Mouse (Mus musculus): Measurements from ENCODE around the gene Chst14. TPM values are rescaled to one million over a fixed set of nuclear protein-coding genes. Genes with fewer than 3 reads are reported as not detected.

Chst14 gene
- 20.1 and 21.1 TPM in 2 replicates for polyA plus RNA-seq (2015; fragmentation: Nextera tagmentation; extraction: Ambion mirVana)

DNA sequence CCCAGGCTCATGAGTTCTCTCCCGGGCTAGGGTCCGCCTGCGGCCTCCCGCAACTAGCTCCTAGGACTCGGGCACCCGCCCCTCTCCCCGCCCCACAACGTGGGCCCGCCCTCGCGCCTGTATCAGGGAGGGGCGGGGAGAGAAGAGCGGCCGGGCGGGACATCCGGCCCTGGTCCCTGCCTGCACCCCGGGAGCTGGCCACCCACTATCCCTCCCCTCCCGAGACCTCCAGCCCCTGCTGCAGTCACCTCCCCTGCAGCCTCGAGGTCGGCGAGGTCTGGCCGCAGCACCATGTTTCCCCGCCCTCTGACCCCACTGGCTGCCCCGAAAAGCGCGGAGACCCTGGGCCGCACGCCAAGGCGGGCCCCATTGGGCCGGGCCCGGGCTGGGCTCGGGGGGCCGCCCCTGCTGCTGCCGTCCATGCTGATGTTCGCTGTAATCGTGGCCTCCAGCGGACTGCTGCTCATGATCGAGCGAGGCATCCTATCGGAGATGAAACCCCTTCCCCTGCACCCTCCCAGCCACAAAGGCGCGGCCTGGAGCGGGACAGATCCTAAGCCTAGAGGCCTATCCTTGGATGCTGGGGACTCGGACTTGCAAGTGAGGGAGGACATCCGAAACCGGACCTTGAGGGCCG lies at the start of gene Chst14:
Chst14 (plus strand) TSS at position 136 of the 637 bp plus-strand sequence.
- Histone ChIP-seq H3K27me3 (ENCODE audit: control insufficient read depth, insufficient read depth, low read length) (no peaks in the 10 kb centered on the region), H3K4me3 (replicated peaks; ENCODE audit: low read length) (peak within 1 kb of the TSS; percentile 67), H3K36me3 (ENCODE audit: control insufficient read depth, insufficient read depth, low read length) (0 out of 2 replicates have a peak, but pooled peaks cover 10% of the 10 kb centered on the region), H3K9ac (ENCODE audit: low read length) (peak within 1 kb of the TSS; percentile 84), H3K4me2 (ENCODE audit: low read depth, low read length) (peak within 1 kb of the TSS; percentile 77), H3K9me3 (replicated peaks; ENCODE audit: control insufficient read depth, low read length) (no peaks in the 10 kb centered on the region), H3K27ac (ENCODE audit: low read length) (peak within 1 kb of the TSS; percentile 61), H3K4me1 (ENCODE audit: control insufficient read depth, insufficient read depth, low read length) (peaks cover 21% of the 10 kb centered on the region)
- peak; percentile 95 for ATAC-seq (ENCODE audit: insufficient read depth, low FRiP score)
- 1% methylated on average over 40 of the region's 47 CpGs for WGBS

DNA sequence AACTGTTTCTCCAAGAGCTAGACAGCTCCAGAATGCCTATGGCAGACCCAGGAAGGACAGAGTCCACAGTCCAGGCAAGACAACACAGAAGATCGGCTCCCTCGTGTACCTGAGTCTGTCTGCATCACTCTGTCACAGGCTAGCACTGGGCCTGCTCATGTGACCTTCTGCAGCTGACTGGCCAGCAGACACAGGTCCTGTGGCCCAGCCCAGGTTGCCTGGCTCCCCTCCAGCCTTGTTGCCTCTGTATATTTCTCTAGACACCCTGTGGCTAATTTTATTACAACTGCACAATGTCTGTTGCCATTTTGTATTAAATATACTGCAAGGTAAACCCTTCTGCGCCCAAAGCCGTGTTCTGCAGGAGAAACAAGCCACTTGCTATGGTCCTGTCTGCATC lies 45.3 kb upstream of the Chst14 start:
- no peak for ATAC-seq (ENCODE audit: insufficient read depth, low FRiP score)
- Histone ChIP-seq H3K27me3 (ENCODE audit: control insufficient read depth, insufficient read depth, low read length) (peaks cover 3% of the 10 kb centered on the region; the same call in 1 of the 2 replicates), H3K4me3 (replicated peaks; ENCODE audit: low read length) (no peak overlapping the region), H3K9me3 (replicated peaks; ENCODE audit: control insufficient read depth, low read length) (no peaks in the 10 kb centered on the region), H3K9ac (ENCODE audit: low read length) (no peak overlapping the region), H3K27ac (ENCODE audit: low read length) (no peak overlapping the region), H3K36me3 (ENCODE audit: control insufficient read depth, insufficient read depth, low read length) (no peaks in the 10 kb centered on the region), H3K4me1 (ENCODE audit: control insufficient read depth, insufficient read depth, low read length) (peaks cover 4% of the 10 kb centered on the region; the same call in 1 of the 2 replicates), H3K4me2 (ENCODE audit: low read depth, low read length) (no peak overlapping the region)
- WGBS = 73% methylated on average over 4 of the region's 4 CpGs

DNA sequence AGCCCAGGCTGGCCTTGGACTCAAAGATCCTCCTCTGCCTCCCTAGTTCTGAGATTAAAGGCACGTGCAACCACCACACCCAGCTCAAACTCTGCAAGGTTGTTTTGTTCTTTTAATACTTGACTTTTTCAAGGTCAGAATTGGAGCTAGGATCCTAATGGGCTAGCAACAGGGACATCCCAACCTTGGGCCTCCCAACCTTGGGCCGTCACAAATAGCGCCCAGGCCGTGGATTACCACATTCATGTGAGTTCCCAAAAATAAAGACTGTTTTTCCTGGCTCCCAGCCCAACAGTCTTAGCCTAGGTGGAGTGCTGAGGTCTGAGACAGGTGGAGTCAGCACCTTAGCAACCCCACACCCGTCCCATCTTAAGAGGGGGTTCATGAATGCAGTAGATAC lies 44.3 kb upstream of the Chst14 start:
- Histone ChIP-seq H3K36me3 (ENCODE audit: control insufficient read depth, insufficient read depth, low read length) (no peaks in the 10 kb centered on the region), H3K9me3 (replicated peaks; ENCODE audit: control insufficient read depth, low read length) (no peaks in the 10 kb centered on the region), H3K27ac (ENCODE audit: low read length) (no peak overlapping the region), H3K9ac (ENCODE audit: low read length) (no peak overlapping the region), H3K4me1 (ENCODE audit: control insufficient read depth, insufficient read depth, low read length) (peaks cover 4% of the 10 kb centered on the region; the same call in 1 of the 2 replicates), H3K4me2 (ENCODE audit: low read depth, low read length) (no peak overlapping the region), H3K4me3 (replicated peaks; ENCODE audit: low read length) (no peak overlapping the region), H3K27me3 (ENCODE audit: control insufficient read depth, insufficient read depth, low read length) (peaks cover 3% of the 10 kb centered on the region; the same call in 1 of the 2 replicates)
- 70% methylated on average over 5 of the region's 5 CpGs for WGBS
- ATAC-seq (ENCODE audit: insufficient read depth, low FRiP score) = no peak

GRCm38 (mm10) chr2:118882840-118883679 lies 43.2 kb upstream of the Chst14 start:
- Histone ChIP-seq H3K9me3 (replicated peaks; ENCODE audit: control insufficient read depth, low read length) (no peaks in the 10 kb centered on the region), H3K36me3 (ENCODE audit: control insufficient read depth, insufficient read depth, low read length) (no peaks in the 10 kb centered on the region), H3K27me3 (ENCODE audit: control insufficient read depth, insufficient read depth, low read length) (peaks cover 3% of the 10 kb centered on the region; the same call in 1 of the 2 replicates), H3K9ac (ENCODE audit: low read length) (peak overlapping the region; percentile 73), H3K4me1 (ENCODE audit: control insufficient read depth, insufficient read depth, low read length) (peaks cover 8% of the 10 kb centered on the region; the same call in 1 of the 2 replicates), H3K4me3 (replicated peaks; ENCODE audit: low read length) (peak overlapping the region; percentile 46), H3K4me2 (ENCODE audit: low read depth, low read length) (peak overlapping the region; percentile 76), H3K27ac (ENCODE audit: low read length) (0 out of 2 replicates have a peak overlapping the region, but pooled peaks have one; percentile 19)
- peak; percentile 84 for ATAC-seq (ENCODE audit: insufficient read depth, low FRiP score)
- 3% methylated on average over 32 of the region's 32 CpGs for WGBS

DNA sequence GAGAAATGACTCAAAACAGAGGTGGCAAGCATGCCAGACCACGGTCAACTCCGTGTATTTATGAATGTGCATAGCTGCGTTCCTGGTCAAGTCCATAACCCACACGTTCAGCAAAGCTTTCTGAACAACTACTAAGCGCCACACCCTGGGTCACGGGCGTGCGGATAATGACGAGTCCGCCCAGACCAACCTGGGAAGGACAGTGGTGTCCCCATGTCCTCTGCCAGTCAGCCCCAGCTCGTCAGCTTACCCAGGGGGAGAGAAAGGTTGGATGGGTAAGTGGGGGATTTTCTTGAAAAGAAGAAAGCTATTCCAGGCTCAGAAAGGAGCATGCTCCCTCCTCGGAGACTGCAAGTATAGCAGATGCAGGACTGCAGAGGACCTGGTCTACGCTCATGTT lies 38.9 kb upstream of the Chst14 start:
- Histone ChIP-seq H3K36me3 (ENCODE audit: control insufficient read depth, insufficient read depth, low read length) (no peaks in the 10 kb centered on the region), H3K9ac (ENCODE audit: low read length) (no peak overlapping the region), H3K27ac (ENCODE audit: low read length) (no peak overlapping the region), H3K27me3 (ENCODE audit: control insufficient read depth, insufficient read depth, low read length) (peaks cover 6% of the 10 kb centered on the region; the same call in 1 of the 2 replicates), H3K4me2 (ENCODE audit: low read depth, low read length) (no peak overlapping the region), H3K9me3 (replicated peaks; ENCODE audit: control insufficient read depth, low read length) (no peaks in the 10 kb centered on the region), H3K4me3 (replicated peaks; ENCODE audit: low read length) (no peak overlapping the region), H3K4me1 (ENCODE audit: control insufficient read depth, insufficient read depth, low read length) (peaks cover 8% of the 10 kb centered on the region; the same call in 1 of the 2 replicates)
- no peak for ATAC-seq (ENCODE audit: insufficient read depth, low FRiP score)
- WGBS = 57% methylated on average over 13 of the region's 13 CpGs

DNA sequence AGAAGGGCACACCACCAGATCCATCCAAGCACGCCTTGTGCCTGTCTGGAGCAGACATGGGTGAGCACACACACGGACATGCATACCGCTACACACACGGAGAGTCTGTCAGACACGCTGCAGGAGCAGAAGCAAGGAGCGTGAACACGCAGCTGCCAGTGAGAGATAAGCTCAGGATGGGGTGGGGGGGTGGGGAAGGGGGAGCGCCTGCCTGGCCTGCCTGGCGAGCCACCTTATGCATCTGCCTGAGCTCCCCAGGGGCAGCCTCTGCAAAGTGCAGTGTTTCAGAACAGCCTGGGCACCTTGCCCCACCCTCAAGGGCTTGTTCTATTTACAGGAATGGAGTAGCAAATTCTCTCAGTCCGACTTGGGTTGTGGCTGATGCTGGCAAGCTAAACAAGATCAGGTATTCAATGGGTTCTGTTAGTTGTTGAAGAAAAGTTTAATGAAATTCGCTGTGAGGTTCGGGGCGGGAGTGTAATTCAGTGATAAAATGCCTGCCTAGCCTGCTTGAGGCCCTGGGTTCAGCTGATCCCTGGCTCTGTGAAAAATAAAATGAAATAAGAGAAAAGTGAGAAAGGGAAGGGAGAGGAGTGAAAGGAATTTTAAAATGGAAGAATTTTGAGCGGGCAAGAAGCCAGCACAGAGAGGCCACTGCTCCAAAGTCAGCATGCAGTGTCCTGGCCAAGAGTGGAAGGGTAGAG lies 38.3 kb upstream of the Chst14 start:
- H3K9me3 ChIP-seq (replicated peaks; ENCODE audit: control insufficient read depth, low read length) = no peaks in the 10 kb centered on the region
- 21% methylated on average over 14 of the region's 14 CpGs for WGBS
- peaks cover 6% of the 10 kb centered on the region; the same call in 1 of the 2 replicates for H3K27me3 ChIP-seq (ENCODE audit: control insufficient read depth, insufficient read depth, low read length)
- H3K4me2 ChIP-seq (ENCODE audit: low read depth, low read length) = no peak overlapping the region
- H3K9ac ChIP-seq (ENCODE audit: low read length) = no peak overlapping the region
- no peak overlapping the region for H3K27ac ChIP-seq (ENCODE audit: low read length)
- H3K4me3 ChIP-seq (replicated peaks; ENCODE audit: low read length) = no peak overlapping the region
- H3K4me1 ChIP-seq (ENCODE audit: control insufficient read depth, insufficient read depth, low read length) = peaks cover 7% of the 10 kb centered on the region; the same call in 1 of the 2 replicates
- 0 out of 2 replicates have a peak, but pooled peaks have one; percentile 19 for ATAC-seq (ENCODE audit: insufficient read depth, low FRiP score)
- no peaks in the 10 kb centered on the region for H3K36me3 ChIP-seq (ENCODE audit: control insufficient read depth, insufficient read depth, low read length)

DNA sequence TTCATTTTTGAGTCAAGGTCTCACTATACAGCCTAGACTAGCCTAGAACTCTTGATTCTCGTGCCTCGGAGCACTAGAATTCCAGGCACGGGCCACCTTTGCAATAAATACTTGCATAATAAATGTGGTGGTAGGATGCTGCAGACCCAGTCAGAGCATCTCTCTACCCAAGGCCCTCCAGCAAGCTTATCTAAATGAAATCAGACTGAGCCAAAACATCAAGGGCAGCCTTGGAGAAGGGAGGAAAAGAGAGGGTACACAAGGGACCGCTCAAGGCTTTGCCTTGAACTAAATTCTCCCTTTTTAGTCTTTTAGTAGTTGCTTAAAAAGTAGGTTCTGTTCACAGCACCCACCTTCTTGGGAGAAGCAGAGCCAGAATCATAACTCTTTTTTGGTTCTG lies 35.1 kb upstream of the Chst14 start:
- H3K9ac ChIP-seq (ENCODE audit: low read length) = no peak overlapping the region
- peaks cover 22% of the 10 kb centered on the region for H3K27me3 ChIP-seq (ENCODE audit: control insufficient read depth, insufficient read depth, low read length)
- H3K4me2 ChIP-seq (ENCODE audit: low read depth, low read length) = no peak overlapping the region
- no peaks in the 10 kb centered on the region for H3K9me3 ChIP-seq (replicated peaks; ENCODE audit: control insufficient read depth, low read length)
- H3K27ac ChIP-seq (ENCODE audit: low read length) = no peak overlapping the region
- no peaks in the 10 kb centered on the region for H3K36me3 ChIP-seq (ENCODE audit: control insufficient read depth, insufficient read depth, low read length)
- H3K4me1 ChIP-seq (ENCODE audit: control insufficient read depth, insufficient read depth, low read length) = peaks cover 5% of the 10 kb centered on the region
- 89% methylated on average over 4 of the region's 4 CpGs for WGBS
- no peak for ATAC-seq (ENCODE audit: insufficient read depth, low FRiP score)
- no peak overlapping the region for H3K4me3 ChIP-seq (replicated peaks; ENCODE audit: low read length)

DNA sequence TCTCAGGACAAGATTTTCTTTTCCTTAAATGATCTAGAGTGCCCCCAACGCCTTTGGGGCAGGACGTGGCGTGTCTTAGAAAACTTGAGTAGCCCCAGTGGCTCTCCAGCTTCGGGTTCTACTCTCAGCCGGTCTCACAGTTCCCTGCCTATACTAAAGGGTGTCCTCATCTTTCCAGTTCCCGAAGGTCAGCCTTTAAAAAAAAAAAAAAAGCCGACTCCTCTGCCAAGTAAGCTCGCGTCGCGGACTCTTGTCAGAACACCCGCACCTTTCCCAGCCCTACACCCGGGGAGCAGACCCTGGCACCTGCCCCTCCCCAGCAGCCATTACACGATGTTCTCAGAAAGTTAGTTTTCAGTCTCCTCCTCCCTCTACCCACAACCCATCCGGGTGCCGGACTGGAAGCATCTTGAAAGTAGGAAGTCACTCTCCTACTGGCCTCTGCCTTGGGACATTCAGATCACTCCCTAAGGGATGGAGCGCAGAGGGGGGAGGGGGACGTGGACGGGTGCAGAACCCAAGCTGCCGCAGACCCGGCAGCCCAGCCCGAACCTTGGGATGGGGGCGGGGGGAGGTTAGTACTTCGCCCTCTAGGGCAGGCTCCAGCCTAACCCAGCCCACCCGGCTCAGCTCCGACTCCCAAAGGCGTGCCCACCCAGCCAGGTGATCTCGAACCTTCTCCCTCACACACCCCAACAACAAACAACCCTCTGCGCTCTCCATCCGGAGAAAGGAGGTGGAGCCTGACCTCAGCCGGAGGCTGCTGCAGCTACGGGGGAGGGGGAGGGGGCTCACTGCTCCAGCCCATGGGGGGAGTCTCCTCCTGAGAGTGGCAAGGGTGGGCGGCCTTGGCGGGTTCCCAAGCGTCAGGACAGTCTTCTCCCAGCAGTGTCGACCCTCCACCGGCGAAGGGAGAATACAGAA lies 30.0 kb upstream of the Chst14 start:
- no peak overlapping the region for H3K27ac ChIP-seq (ENCODE audit: low read length)
- WGBS = 2% methylated on average over 38 of the region's 38 CpGs
- peaks cover 62% of the 10 kb centered on the region for H3K27me3 ChIP-seq (ENCODE audit: control insufficient read depth, insufficient read depth, low read length)
- ATAC-seq (ENCODE audit: insufficient read depth, low FRiP score) = peak; percentile 48
- peaks cover 19% of the 10 kb centered on the region for H3K4me1 ChIP-seq (ENCODE audit: control insufficient read depth, insufficient read depth, low read length)
- peak overlapping the region; percentile 49 for H3K4me3 ChIP-seq (replicated peaks; ENCODE audit: low read length)
- H3K36me3 ChIP-seq (ENCODE audit: control insufficient read depth, insufficient read depth, low read length) = no peaks in the 10 kb centered on the region
- peak overlapping the region; percentile 56 for H3K9ac ChIP-seq (ENCODE audit: low read length)
- no peaks in the 10 kb centered on the region for H3K9me3 ChIP-seq (replicated peaks; ENCODE audit: control insufficient read depth, low read length)
- peak overlapping the region; percentile 80 for H3K4me2 ChIP-seq (ENCODE audit: low read depth, low read length)
